Mouse (Mus musculus) layer of hippocampus, adult 6 months (tissue): Measurements from ENCODE around the gene Eif4e2. TPM values are rescaled to one million over a fixed set of nuclear protein-coding genes. Genes with fewer than 3 reads are reported as not detected.

Source experiments
- long read RNA-seq, 2 experiments: library from polyadenylated mRNA; unstranded; transcript quantifications; one replicate each; pipeline ENCODE4 v2.0.0; 2019 to 2020
- polyA plus RNA-seq: library from polyadenylated mRNA; unstranded; fragments of <200 nt; fragmentation: Nextera tagmentation; gene quantifications from 2 replicates; pipeline ENCODE4 v1.2.3, GENCODE M21; 2021

Gene Eif4e2
- polyA plus RNA-seq: 32.6 and 33.8 TPM in 2 replicates
- long read RNA-seq, experiment 1, transcript Eif4e2-204 (7 exons, 1,119 nt): major isoform, 10 of 60 reads
- long read RNA-seq, experiment 1, transcript Eif4e2-207 (8 exons, 3,473 nt): minor isoform, 5 of 60 reads
- long read RNA-seq, experiment 1, transcript Eif4e2-202 (7 exons, 3,394 nt): minor isoform, 8 of 60 reads
- long read RNA-seq, experiment 1, transcript Eif4e2-206 (7 exons, 1,807 nt): minor isoform, 7 of 60 reads
- long read RNA-seq, experiment 1, partial matches to known transcripts: 4 of 60 reads
- long read RNA-seq, experiment 1, other reads (novel, unspliced or antisense): 22 of 60 reads
- long read RNA-seq, experiment 2, transcript Eif4e2-207 (8 exons, 3,473 nt): minor isoform, 10 of 157 reads
- long read RNA-seq, experiment 2, transcript Eif4e2-202 (7 exons, 3,394 nt): major isoform, 37 of 157 reads
- long read RNA-seq, experiment 2, partial matches to known transcripts: 3 of 157 reads
- long read RNA-seq, experiment 2, other reads (novel, unspliced or antisense): 100 of 157 reads

DNA sequence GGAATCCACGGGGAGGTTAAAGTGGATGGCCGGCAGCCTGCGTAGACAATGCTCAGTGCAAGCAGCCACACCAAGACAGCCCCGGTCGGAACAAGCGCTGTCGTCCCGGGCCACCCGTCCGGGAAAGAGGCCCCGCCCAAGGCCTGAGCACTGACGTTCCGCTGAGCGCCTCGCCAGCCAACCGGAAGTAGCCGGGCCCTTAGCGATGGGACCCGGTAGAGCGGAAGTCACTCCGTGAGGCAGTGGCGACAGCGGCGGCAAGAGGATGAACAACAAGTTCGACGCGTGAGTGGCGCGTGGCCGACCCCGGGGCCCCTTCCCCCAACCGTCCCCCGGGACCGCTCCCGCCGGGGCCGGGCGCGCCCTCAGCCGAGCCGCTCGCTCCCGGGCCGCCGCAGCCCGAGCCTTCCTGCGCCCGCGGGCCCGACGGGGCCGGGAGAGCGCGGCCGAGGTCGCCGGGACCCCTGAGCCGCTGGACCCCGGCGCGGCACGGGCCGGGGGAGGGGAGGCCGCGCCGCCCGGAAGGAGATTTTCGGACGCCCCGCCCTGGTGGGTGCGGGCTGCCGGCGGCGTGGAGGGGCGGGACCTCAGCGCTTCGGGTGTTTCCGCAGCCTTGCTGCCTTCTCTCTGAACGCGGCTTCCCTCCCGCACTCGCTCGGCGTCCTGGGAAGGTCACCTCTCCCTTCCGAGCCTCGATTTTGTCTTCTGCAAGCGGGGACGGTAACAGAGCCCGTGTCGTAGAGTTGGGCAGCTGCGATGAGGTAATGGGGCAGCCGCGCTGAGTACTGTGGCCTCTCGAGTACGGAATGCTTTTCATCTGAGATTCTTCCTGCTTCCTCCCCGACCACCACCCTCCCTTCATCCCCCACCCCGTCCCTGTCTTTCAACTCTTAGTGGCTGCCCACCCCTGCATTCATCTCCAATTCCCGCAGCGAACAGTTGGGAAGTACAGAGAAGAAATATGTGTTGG is at the start of gene Eif4e2:
Eif4e2 (plus strand) TSS at position 180 of the 970 bp plus-strand sequence.

DNA sequence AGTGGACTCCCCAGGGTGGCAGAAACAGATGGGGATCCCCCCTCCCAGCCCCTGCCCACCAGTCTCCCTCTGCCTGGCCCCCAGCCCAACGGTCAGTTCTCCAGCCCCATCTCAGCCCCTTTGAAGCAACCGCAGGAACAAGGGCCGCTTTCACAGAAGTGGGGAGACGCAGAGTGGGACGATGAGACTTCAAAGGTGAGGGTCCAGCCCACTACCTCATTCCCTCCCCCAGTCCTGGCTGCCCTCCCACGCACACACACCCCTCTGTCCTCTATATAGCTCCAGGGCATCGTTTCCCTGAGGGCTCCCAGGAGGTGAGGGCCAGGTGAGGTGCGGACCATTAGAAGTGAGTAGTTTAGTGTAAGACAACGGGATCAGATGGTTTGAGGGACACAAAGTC is 30.7 kb upstream of the Eif4e2 start, which contains the start of gene Prss56:
Prss56 (plus strand) TSS at position 301 of the 400 bp plus-strand sequence.

DNA sequence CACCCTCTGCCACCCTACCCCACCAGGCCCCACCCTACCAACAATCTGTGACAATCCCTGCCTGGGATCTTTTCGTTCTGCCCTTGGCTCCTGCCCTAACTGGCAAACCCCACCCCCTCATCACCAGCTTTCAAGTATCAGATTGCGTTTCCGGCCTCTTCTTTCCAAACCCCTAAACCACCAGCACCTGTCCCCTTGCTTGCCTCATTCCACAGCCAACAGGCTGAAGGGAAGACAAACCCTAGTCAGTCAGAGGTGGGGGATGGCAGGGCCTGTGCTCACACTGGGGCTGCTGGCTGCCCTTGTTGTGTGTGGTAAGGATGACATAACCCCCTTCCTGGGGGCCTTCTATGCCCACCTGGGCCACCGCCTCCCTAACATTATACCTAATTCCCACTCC is 23.3 kb upstream of the Eif4e2 start, which contains the start of gene Chrnd:
Chrnd (plus strand) TSS at position 179 of the 400 bp plus-strand sequence.

DNA sequence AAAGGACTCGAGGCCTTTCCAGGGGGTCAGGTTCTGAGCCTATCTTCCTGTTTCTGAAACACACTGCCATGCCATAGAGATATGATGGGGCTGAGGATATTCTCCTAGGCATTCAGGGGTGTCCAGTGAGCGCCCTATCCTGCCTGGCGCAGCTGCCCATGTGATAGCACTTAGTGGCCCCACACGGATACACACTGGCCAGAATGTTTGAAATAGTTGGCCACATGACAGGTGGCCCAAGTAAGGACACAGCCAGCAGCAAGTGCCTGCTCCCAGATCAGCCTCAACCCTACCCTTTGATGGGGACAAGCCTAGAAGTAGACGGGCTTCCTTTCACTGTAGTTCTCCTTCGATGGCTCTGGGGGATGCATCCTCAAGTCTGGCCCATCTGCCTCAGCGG is 9.2 kb upstream of the Eif4e2 start, which contains the start of gene Chrng:
Chrng (plus strand) TSS at position 193 of the 400 bp plus-strand sequence.

DNA sequence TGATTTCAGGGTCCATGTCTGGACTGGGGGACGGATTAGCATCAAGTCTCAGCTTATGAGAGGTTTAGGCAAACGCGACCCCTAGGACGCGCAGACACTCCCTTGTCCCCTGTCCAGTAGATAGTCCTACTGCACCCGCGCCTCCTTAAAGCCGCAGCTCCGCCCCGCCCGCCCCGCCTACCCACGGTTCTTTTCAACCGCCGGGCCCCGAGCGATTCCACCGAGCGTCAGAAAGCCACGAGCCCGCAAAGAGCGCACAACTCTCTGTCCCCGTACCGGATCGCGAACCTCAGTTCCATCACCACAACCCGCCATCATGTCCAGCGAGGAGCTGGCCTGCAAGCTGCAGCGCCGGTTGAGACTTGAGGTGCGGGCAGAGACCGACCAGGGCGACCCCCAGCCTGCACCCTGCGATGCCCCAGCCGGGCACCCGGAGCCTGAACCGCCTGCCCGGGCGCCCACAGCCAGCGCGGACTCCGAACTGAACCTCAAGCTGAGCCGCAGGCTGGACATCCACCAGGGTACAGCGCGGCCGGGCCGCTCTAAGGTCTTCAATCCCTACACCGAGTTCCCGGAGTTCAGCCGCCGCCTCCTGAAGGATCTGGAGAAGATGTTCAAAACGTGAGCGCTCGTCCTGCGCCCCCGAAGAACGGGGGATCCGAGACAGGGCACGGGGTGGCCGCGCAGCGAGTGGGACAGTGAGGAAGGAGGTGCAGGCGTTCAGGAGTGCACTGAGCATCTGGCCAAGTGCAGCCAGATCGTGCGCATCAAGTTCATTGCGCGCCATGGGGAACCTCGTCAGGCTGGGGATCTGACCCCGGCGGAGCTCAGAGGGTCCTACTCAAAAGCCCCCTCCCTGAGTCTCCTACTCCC is 50.7 kb downstream of the Eif4e2 start, which contains the start of gene Efhd1:
Efhd1 (plus strand) TSS at position 230 of the 873 bp plus-strand sequence.

Other genes starting within 250 kb of the Eif4e2 start
- not detected in 2 replicates for gene Alppl2, start 124.0 kb upstream of the Eif4e2 start, polyA plus RNA-seq
- not detected in 2 replicates for gene Alpi, start 112.3 kb upstream of the Eif4e2 start, polyA plus RNA-seq
- not detected in 2 replicates for gene Akp3, start 88.9 kb upstream of the Eif4e2 start, polyA plus RNA-seq
- 7.9 and 10.0 TPM in 2 replicates for gene Ecel1, start 57.4 kb upstream of the Eif4e2 start, polyA plus RNA-seq
- gene Prss56, start 30.6 kb upstream of the Eif4e2 start, polyA plus RNA-seq: 0.08 TPM in 1 of 2 replicates, not detected in the other
- gene Chrnd, start 23.3 kb upstream of the Eif4e2 start, polyA plus RNA-seq: not detected in 2 replicates
- not detected in 2 replicates for gene Chrng, start 9.3 kb upstream of the Eif4e2 start, polyA plus RNA-seq
- gene Efhd1, start 50.4 kb downstream of the Eif4e2 start, polyA plus RNA-seq: 22.4 and 24.2 TPM in 2 replicates
- 18.2 and 42.6 TPM in 2 replicates for gene Gigyf2, start 113.1 kb downstream of the Eif4e2 start, polyA plus RNA-seq
- 4.6 and 199 TPM in 2 replicates for gene Kcnj13, start 180.8 kb downstream of the Eif4e2 start, polyA plus RNA-seq